Mouse (Mus musculus) lung, adult 2 months (tissue): ENCODE measurements around the gene Rpl7a.

Source experiments
- CTCF ChIP-seq: fragments of 200-500 bp; IDR thresholded peaks from 2 replicates; pipeline ENCODE4 v1.5.1; 2011; ENCODE audit warnings: mild to moderate bottlenecking, low read length, control low read depth; ENCODE audit not compliant: insufficient read depth
- POLR2A ChIP-seq: fragments of 200-500 bp; IDR thresholded peaks from 2 replicates; pipeline ENCODE4 v1.6.1; 2011; ENCODE audit warnings: low read depth, mild to moderate bottlenecking, control low read depth, low read length, borderline replicate concordance; ENCODE audit errors: extremely low read depth

GRCm38 (mm10) chr2:26916738-26917137 lies 6.2 kb downstream of the Rpl7a start:
- TF ChIP-seq POLR2A (no peak), CTCF (no peak)
